Mouse (Mus musculus): Measurements from ENCODE around the gene Gtf3c2.

- no peak for TF ChIP-seq MAFK (IDR thresholded peaks at IDR 0.05; ENCODE audit: insufficient read depth, low read depth, low read length)
- no peak for TF ChIP-seq ZNF384 (IDR thresholded peaks at IDR 0.05; ENCODE audit: low read depth, low read length)
- no peak for TF ChIP-seq HCFC1 (IDR thresholded peaks at IDR 0.05; ENCODE audit: borderline replicate concordance, insufficient read depth, low read length)
- no peak for TF ChIP-seq ZC3H11A (IDR thresholded peaks at IDR 0.05; ENCODE audit: borderline replicate concordance, low read depth, low read length)
Observed at GRCm38 (mm10) chr5:31199893-31200292, 19.9 kb upstream of the Gtf3c2 start.

Data from ES-E14 (cell line).